Mouse (Mus musculus): Measurements from ENCODE around the gene Vmn1r191.

DNA sequence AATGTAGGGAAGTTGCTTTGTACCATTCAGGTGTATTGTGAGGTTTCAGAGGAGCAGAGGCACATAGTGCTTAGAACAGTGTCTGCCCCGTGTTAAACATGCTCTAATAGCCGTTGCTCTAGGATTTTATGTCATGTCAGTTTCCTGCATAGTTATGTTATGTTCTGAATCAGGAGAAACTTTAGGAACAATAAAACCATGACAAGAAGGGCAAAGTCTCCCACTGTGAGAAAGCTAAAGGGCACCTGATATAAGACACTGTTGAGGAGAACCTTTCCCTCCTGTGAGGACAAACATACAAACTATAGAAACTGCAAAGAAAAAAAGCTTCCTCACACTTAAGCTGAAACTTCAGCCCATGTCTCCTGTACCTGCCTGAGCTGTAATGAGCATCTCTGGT, 6.6 kb upstream of the Vmn1r191 start:
- TF ChIP-seq POLR2A (IDR thresholded peaks at IDR 0.05; ENCODE audit: low read depth, low read length), result no peak
- no peak for TF ChIP-seq CTCF (IDR thresholded peaks at IDR 0.05; ENCODE audit: borderline replicate concordance, insufficient read depth, low read length)
